ENCODE assay signal across 10 mouse cellular contexts in the genomic region with DNA sequence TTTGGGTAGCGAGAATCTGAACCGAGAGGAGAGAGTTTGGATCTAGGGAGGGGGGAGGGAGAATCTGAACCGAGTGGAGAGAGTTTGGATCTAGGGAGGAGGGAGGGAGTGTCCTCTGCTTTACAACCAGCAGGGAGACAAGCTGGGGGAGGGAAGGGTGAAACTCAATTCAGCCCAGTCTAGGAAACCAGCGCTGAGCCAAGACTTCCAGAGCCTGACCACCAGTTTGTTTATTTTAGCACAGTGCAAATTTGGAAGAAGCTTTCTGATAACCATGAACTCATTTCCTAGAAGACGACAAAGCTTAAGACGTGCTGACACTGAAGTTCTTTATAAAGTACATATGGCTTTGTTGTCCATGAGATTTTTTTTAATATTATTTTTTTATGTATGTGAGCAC. TPM values are rescaled to one million over a fixed set of nuclear protein-coding genes. Genes with fewer than 3 reads are reported as not detected.
DNase-seq lines count a peak whose midpoint lies in the region; ATAC-seq lines count a peak whose summit lies in the region.
"Had no signal": no experiment of that assay in that cellular context is flagged by ENCODE, and none has a peak within 500 bp of the region (broad histone marks: within the 10 kb centered on the region; RNA-seq: fewer than 3 reads in every experiment).

No protein-coding gene starts in this region.

- peaks cover 6% of the 10 kb centered on the region for H3K4me1 ChIP-seq in intestine, embryonic 14.5 days (replicated peaks; ENCODE audit: control insufficient read depth, insufficient read depth, low read length)
- peaks cover 14% of the 10 kb centered on the region for H3K4me1 ChIP-seq in lung, embryonic 15.5 days

- 0 out of 2 replicates have a peak overlapping the region, but pooled peaks have one; percentile 14 for H3K4me2 ChIP-seq in intestine, embryonic 14.5 days (ENCODE audit: low read length)
- H3K4me2 ChIP-seq in lung, embryonic 15.5 days = peak overlapping the region; percentile 32; the same call in 1 of the 2 replicates
- H3K4me2 ChIP-seq: midbrain, embryonic 11.5 days had no signal

- no peak for ATAC-seq in intestine, embryonic 14.5 days (replicated peaks; ENCODE audit: low FRiP score, low TSS enrichment, low read depth)
- peak; percentile 92 for ATAC-seq in lung, embryonic 15.5 days (ENCODE audit: borderline replicate concordance, extremely low read depth, low FRiP score, low TSS enrichment)
- no peak for ATAC-seq in monocyte, adult 5-6 weeks (replicated peaks; ENCODE audit: insufficient number of reproducible peaks, low FRiP score, low TSS enrichment, poor library complexity, severe bottlenecking)

- WGBS in intestine, embryonic 14.5 days = 10% methylated on average over 6 of the region's 6 CpGs
- 8% methylated on average over 6 of the region's 6 CpGs for WGBS in lung, embryonic 15.5 days

- H3K36me3 ChIP-seq in intestine, embryonic 14.5 days (ENCODE audit: control insufficient read depth, insufficient read depth, low read length) = no peaks in the 10 kb centered on the region
- no peaks in the 10 kb centered on the region for H3K36me3 ChIP-seq in lung, embryonic 15.5 days

- H3K4me3 ChIP-seq in intestine, embryonic 14.5 days (ENCODE audit: low read depth, low read length) = no peak overlapping the region
- no peak overlapping the region for H3K4me3 ChIP-seq in lung, embryonic 15.5 days

- H3K27me3 ChIP-seq in intestine, embryonic 14.5 days (replicated peaks; ENCODE audit: control insufficient read depth, insufficient read depth, low read length) = no peaks in the 10 kb centered on the region
- H3K27me3 ChIP-seq in lung, embryonic 15.5 days = no peaks in the 10 kb centered on the region

- H3K9me3 ChIP-seq in intestine, embryonic 14.5 days (ENCODE audit: control insufficient read depth, low read length) = no peaks in the 10 kb centered on the region
- no peaks in the 10 kb centered on the region for H3K9me3 ChIP-seq in lung, embryonic 15.5 days

- H3K9ac ChIP-seq in intestine, embryonic 14.5 days (ENCODE audit: low read length) = no peak overlapping the region
- H3K9ac ChIP-seq in lung, embryonic 15.5 days = no peak overlapping the region

- peak overlapping the region; percentile 62; the same call in 1 of the 2 replicates for H3K27ac ChIP-seq in intestine, embryonic 14.5 days (ENCODE audit: low read depth)
- H3K27ac ChIP-seq in lung, embryonic 15.5 days = peak overlapping the region; percentile 89

- DNase-seq in gastrocnemius, adult 18-20 months (ENCODE audit: low spot score) = peak; percentile 25
- DNase-seq in gastrocnemius, postnatal 25 days = no peak
- DNase-seq in 3T3-L1 (ENCODE audit: low read depth, low spot score) = peak; percentile 32
- DNase-seq in intestine, embryonic 14.5 days (ENCODE audit: low spot score) = no peak
- no peak for DNase-seq in adrenal gland, postnatal 10 days
- no peak for DNase-seq in T-cell, adult 2 months (ENCODE audit: low spot score)

RNA-seq across cellular contexts. Expression of gene Zbtb8a, which starts 6.5 kb away (rescaled TPM):
- total RNA-seq in gastrocnemius, adult 18-20 months (2021) = under 1 TPM; 0.59 to 0.82 TPM
- total RNA-seq in gastrocnemius, postnatal 25 days (2021) = 1 to 10 TPM; 1.2 to 1.3 TPM
- polyA plus RNA-seq in intestine, embryonic 14.5 days (2014; fragmentation: Nextera tagmentation; extraction: Ambion mirVana) = 7.6 and 11.1 TPM in 2 replicates
- 19.3 and 21.6 TPM in 2 replicates for polyA plus RNA-seq in lung, embryonic 15.5 days (2015; fragmentation: Nextera tagmentation; extraction: Ambion mirVana)
- 10 to 100 TPM; 10.1 to 10.7 TPM for total RNA-seq in adrenal gland, postnatal 10 days (2021)
- total RNA-seq in monocyte, adult 5-6 weeks (2017) = 1.7 to 7.3 TPM (median 4.5 TPM) in 3 replicates

RNA-seq across cellular contexts. Expression of gene Zbtb8os, which starts 48.9 kb away (rescaled TPM):
- 10 to 100 TPM; 24.9 to 30.2 TPM for total RNA-seq in gastrocnemius, adult 18-20 months (2021)
- total RNA-seq in gastrocnemius, postnatal 25 days (2021) = 10 to 100 TPM; 23.1 to 24.0 TPM
- polyA plus RNA-seq in intestine, embryonic 14.5 days (2014; fragmentation: Nextera tagmentation; extraction: Ambion mirVana) = 46.9 and 51.3 TPM in 2 replicates
- 44.0 and 44.5 TPM in 2 replicates for polyA plus RNA-seq in lung, embryonic 15.5 days (2015; fragmentation: Nextera tagmentation; extraction: Ambion mirVana)
- total RNA-seq in adrenal gland, postnatal 10 days (2021) = 10 to 100 TPM; 41.1 to 41.5 TPM
- 58.5 to 68.8 TPM (median 66.8 TPM) in 3 replicates for total RNA-seq in monocyte, adult 5-6 weeks (2017)

RNA-seq across cellular contexts. Expression of gene Rbbp4, which starts 49.3 kb away (rescaled TPM):
- total RNA-seq in gastrocnemius, adult 18-20 months (2021) = 10 to 100 TPM; 34.6 to 45.1 TPM
- total RNA-seq in gastrocnemius, postnatal 25 days (2021) = 10 to 100 TPM; 41.0 to 50.6 TPM
- 333 and 352 TPM in 2 replicates for polyA plus RNA-seq in intestine, embryonic 14.5 days (2014; fragmentation: Nextera tagmentation; extraction: Ambion mirVana)
- polyA plus RNA-seq in lung, embryonic 15.5 days (2015; fragmentation: Nextera tagmentation; extraction: Ambion mirVana) = 418 and 423 TPM in 2 replicates
- 100 to 1,000 TPM; 142 to 146 TPM for total RNA-seq in adrenal gland, postnatal 10 days (2021)
- 82.3 to 106 TPM (median 84.6 TPM) in 3 replicates for total RNA-seq in monocyte, adult 5-6 weeks (2017)

RNA-seq across cellular contexts. Expression of gene Zbtb8b, which starts 56.2 kb away (rescaled TPM):
- not detected for total RNA-seq in gastrocnemius, adult 18-20 months (2021)
- not detected for total RNA-seq in gastrocnemius, postnatal 25 days (2021)
- 1.7 TPM in 2 replicates for polyA plus RNA-seq in intestine, embryonic 14.5 days (2014; fragmentation: Nextera tagmentation; extraction: Ambion mirVana)
- polyA plus RNA-seq in lung, embryonic 15.5 days (2015; fragmentation: Nextera tagmentation; extraction: Ambion mirVana) = 2.2 and 3.1 TPM in 2 replicates
- under 1 TPM; 0.33 to 0.39 TPM for total RNA-seq in adrenal gland, postnatal 10 days (2021)
- not detected in 3 replicates for total RNA-seq in monocyte, adult 5-6 weeks (2017)
- total RNA-seq: hematopoietic stem cell, adult 5-6 weeks had no signal

Comparison
In these comparisons a context has a peak if more than half of its experiments do, and no peak if none do; other contexts are left out.
1. DNase-seq: peak in gastrocnemius, adult 18-20 months (single experiment) and 3T3-L1 (single experiment); none in gastrocnemius, postnatal 25 days (single experiment), intestine, embryonic 14.5 days (single experiment), adrenal gland, postnatal 10 days (single experiment) and T-cell, adult 2 months (single experiment).